Mouse (Mus musculus) hindbrain, embryonic 12.5 days (tissue): ENCODE data around the gene Prdx2. TPM values are rescaled to one million over a fixed set of nuclear protein-coding genes. Genes with fewer than 3 reads are reported as not detected.

ENCODE experiments used
- ATAC-seq: fragments of 200-750 bp; cut with Nextera tagmentation; 2 replicates; pipeline ENCODE4 v1.8.0; 2017; ENCODE audit warnings: moderate TSS enrichment; ENCODE audit not compliant: low FRiP score
- H3K27ac ChIP-seq: fragments of 300-500 bp; sonication (generic); 2 replicates; pipeline ENCODE4 v1.5.1; 2016; ENCODE audit warnings: mild to moderate bottlenecking
- H3K27me3 ChIP-seq: fragments of 300-500 bp; sonication (generic); 2 replicates; pipeline ENCODE4 v1.6.1; 2016; ENCODE audit warnings: mild to moderate bottlenecking
- H3K36me3 ChIP-seq: fragments of 300-500 bp; sonication (generic); 2 replicates; pipeline ENCODE4 v1.6.1; 2016; ENCODE audit warnings: mild to moderate bottlenecking
- H3K4me1 ChIP-seq: fragments of 300-500 bp; sonication (generic); 2 replicates; pipeline ENCODE4 v1.6.1; 2016
- H3K4me2 ChIP-seq: fragments of 300-500 bp; sonication (generic); replicated peaks from 2 replicates; pipeline ENCODE4 v1.6.1; 2016; ENCODE audit warnings: mild to moderate bottlenecking
- H3K4me3 ChIP-seq: fragments of 300-500 bp; sonication (generic); 2 replicates; pipeline ENCODE4 v1.5.1; 2016; ENCODE audit warnings: mild to moderate bottlenecking
- H3K9ac ChIP-seq: fragments of 300-500 bp; sonication (generic); 2 replicates; pipeline ENCODE4 v1.6.1; 2016; ENCODE audit warnings: mild to moderate bottlenecking, moderate library complexity
- H3K9me3 ChIP-seq: fragments of 300-500 bp; sonication (generic); replicated peaks from 2 replicates; pipeline ENCODE4 v1.6.1; 2016; ENCODE audit warnings: mild to moderate bottlenecking
- WGBS: fragments of 180-500 bp; shearing (Covaris S2); methylation state at CpG from one replicate; pipeline ENCODE4 v1.1.7; 2016; 5-methylcytosine and 5-hydroxymethylcytosine counted together
- polyA plus RNA-seq: library from polyadenylated mRNA; unstranded; fragments of >200 nt; fragmentation: Nextera tagmentation; extraction: Ambion mirVana; gene quantifications from 2 replicates; pipeline ENCODE4 v1.2.1, GENCODE M21; 2016

Gene Prdx2
- polyA plus RNA-seq, 1 experiment from 2014 or later, result 1,187 TPM

DNA sequence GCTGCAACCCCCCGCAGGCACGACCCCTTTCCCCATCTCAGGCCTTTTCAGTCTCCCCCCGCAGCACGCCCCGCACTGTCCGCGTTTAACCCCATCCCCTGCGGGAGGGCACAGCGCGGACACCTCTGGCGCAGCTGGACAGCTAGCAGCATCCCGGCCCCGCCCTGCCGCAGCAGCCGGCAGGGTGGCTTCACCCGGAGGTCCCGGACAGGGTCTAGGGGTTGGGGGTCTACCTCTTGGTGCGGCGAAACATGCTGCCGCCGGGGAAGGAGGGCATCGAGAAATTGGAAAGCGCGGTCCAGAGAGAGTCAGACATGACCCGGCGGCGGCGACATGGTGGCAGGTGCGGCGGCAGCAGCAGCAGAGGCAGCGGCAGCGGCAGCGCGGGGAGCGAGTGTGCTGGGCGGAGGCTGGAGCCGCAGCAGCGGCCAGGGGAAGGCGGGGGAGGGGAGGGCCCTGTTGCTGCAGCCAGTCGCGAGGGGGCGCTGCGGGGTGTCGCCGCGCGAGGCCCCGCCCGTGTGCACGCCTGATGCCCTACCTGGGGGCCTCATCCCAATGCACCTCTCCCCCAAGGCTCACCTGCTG lies 32.3 kb upstream of the Prdx2 start, which contains the start of gene Mast1:
TSS of gene Mast1 (minus strand) at position 398 of the 585 bp plus-strand sequence.
- peaks cover 62% of the 10 kb centered on the region for H3K27me3 ChIP-seq
- no peaks in the 10 kb centered on the region for H3K9me3 ChIP-seq
- peaks cover 31% of the 10 kb centered on the region for H3K4me1 ChIP-seq
- H3K4me3 ChIP-seq, result peak within 1 kb of the TSS; percentile 70
- peak within 1 kb of the TSS; percentile 96 for H3K27ac ChIP-seq
- H3K36me3 ChIP-seq, result peaks cover 2% of the 10 kb centered on the region; the same call in 1 of the 2 replicates
- peak within 1 kb of the TSS; percentile 65 for H3K4me2 ChIP-seq
- under 1% methylated on average over 49 of the region's 50 CpGs for WGBS
- peak within 1 kb of the TSS; percentile 89 for H3K9ac ChIP-seq
- peak; percentile 72 for ATAC-seq

DNA sequence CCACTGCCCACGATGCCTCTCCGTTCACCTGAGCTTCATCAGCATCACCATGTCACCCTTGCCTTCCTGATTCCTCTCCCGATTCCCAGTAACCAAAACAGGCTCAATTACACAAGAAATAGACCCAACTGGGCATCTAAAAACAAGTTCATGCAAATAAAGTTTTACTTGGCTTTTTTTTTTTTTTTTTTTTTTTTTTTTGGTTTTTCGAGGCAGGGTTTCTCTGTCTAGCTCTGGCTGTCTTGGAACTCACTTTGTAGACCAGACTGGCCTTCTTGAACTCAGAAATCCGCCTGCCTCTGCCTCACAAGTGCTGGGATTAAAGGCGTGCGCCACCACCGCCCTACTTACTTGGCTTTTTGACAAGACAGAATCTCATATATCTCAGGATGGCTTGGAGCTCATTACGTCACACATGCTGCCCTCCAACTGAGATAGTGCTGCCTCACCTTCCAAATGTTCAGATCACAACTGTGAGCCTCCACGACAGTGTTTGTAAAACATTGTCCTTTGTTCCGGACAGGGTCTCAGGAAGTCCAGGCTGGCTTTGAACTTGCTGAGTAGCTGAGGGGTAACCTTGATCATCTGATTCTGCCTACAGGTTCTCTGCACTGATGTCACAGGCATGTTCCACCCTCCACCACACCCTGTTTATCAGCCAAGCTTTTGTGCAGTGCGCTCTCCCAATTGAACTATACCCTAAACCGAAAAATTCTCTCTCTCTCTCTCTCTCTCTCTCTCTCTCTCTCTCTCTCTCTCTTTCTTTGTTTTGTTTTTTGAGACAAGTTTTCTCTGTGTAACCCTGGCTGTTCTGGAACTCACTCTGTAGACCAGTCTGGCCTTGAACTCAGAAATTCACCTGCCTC lies 31.5 kb upstream of the Prdx2 start:
- Histone ChIP-seq H3K27ac (peak overlapping the region; percentile 96; the same call in 1 of the 2 replicates), H3K9me3 (no peaks in the 10 kb centered on the region), H3K36me3 (no peaks in the 10 kb centered on the region), H3K4me2 (peak overlapping the region; percentile 65), H3K27me3 (peaks cover 58% of the 10 kb centered on the region), H3K4me1 (peaks cover 31% of the 10 kb centered on the region), H3K4me3 (peak overlapping the region; percentile 70), H3K9ac (peak overlapping the region; percentile 89; the same call in 1 of the 2 replicates)
- 66% methylated on average over 13 of the region's 13 CpGs for whole genome bisulfite sequencing
- ATAC-seq, result no peak

DNA sequence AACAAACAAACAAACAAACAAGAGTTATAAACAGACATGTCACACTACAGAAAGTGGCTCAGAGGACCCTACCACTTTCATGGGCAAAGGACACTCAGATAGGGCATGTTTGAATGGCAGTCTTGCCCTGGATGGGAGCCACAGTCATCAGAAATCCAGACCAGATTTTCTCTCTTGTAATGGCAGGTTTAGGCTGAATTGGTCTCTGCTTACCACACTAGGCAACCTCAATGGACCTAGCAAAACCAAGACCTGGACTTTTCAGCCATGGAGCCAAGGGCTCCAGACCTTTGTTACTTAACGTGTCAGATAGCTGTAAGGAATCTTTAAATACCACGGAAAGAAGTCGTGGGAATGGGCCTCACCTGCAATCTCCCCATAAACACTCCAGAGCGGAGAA lies 25.7 kb upstream of the Prdx2 start:
- H3K36me3 ChIP-seq, result no peaks in the 10 kb centered on the region

DNA sequence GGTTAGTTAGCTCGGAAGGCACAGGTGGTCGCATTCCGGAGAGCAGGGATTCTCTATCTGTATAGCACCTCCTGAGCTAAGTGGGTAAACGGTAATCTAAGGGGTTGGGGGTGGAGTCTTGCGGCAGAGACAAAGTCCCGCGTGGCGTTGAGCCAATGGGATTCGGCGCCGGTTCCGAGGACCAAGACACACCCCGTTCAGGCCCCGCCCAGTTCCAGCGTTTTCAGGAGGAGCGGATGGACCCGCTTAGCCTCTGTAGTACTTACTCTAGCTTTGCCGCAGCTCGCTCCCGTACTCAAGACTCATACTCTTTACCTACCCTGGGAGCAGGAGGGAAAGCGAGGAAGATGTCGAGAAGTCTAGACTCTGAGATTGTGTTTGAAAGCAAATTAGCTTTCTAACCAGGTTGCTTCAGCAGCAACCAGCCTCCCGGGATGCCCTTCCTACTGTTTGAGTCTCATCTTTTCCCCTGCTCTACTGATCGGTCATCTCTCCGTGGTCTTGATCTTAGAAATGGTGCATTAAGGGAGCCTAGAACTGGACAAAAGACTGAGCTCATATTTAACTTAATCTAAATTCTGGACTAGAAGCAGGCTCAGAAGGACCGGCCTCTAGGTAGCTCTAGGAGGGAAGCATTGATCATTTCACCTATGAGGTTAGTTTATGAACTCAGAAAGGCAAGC lies 24.8 kb upstream of the Prdx2 start:
- Histone ChIP-seq H3K27me3 (peaks cover 73% of the 10 kb centered on the region), H3K4me3 (peak overlapping the region; percentile 51)
- 4% methylated on average over 26 of the region's 26 CpGs for WGBS

More for the DNA sequence above, 25.7 kb upstream of the Prdx2 start:
- Histone ChIP-seq H3K9me3 (no peaks in the 10 kb centered on the region), H3K4me1 (peaks cover 27% of the 10 kb centered on the region), H3K27me3 (peaks cover 68% of the 10 kb centered on the region), H3K4me2 (no peak overlapping the region), H3K9ac (no peak overlapping the region), H3K27ac (no peak overlapping the region), H3K4me3 (no peak overlapping the region)
- 24% methylated on average over 4 of the region's 4 CpGs for WGBS
- no peak for ATAC-seq

DNA sequence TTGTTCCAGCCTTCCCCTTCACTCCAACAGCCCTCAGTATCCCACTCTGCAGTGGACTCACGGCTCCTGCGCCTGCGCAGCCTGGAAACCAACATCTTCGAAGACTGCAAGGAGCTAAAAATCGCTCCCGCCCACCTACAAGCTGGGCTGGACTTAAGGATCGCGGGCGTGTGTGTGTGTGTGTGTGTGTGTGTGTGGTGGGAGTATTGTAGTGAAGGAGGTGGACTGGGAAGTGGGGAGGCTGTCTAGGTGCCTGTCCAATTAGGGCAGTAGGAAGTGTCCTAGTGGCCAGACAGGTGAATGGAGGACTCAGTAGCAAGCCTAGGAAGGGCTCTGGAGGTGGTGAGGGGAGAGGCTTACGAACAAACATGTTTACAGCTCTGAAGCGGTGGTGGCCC lies 24.2 kb upstream of the Prdx2 start:
- H3K9me3 ChIP-seq, result no peaks in the 10 kb centered on the region
- H3K4me2 ChIP-seq, result peak overlapping the region; percentile 67
- 5% methylated on average over 11 of the region's 11 CpGs for WGBS
- peak overlapping the region; percentile 64; the same call in 1 of the 2 replicates for H3K9ac ChIP-seq
- H3K27ac ChIP-seq, result peak overlapping the region; percentile 37; the same call in 1 of the 2 replicates
- ATAC-seq, result peak; percentile 49
- no peaks in the 10 kb centered on the region for H3K36me3 ChIP-seq
- peaks cover 78% of the 10 kb centered on the region for H3K27me3 ChIP-seq
- peaks cover 27% of the 10 kb centered on the region for H3K4me1 ChIP-seq
- H3K4me3 ChIP-seq, result peak overlapping the region; percentile 51

More for the DNA sequence above, 24.8 kb upstream of the Prdx2 start:
- Histone ChIP-seq H3K9me3 (no peaks in the 10 kb centered on the region), H3K4me1 (peaks cover 27% of the 10 kb centered on the region), H3K4me2 (peak overlapping the region; percentile 67), H3K27ac (no peak overlapping the region), H3K9ac (no peak overlapping the region), H3K36me3 (no peaks in the 10 kb centered on the region)
- peak; percentile 45; the same call in 1 of the 2 replicates for ATAC-seq

DNA sequence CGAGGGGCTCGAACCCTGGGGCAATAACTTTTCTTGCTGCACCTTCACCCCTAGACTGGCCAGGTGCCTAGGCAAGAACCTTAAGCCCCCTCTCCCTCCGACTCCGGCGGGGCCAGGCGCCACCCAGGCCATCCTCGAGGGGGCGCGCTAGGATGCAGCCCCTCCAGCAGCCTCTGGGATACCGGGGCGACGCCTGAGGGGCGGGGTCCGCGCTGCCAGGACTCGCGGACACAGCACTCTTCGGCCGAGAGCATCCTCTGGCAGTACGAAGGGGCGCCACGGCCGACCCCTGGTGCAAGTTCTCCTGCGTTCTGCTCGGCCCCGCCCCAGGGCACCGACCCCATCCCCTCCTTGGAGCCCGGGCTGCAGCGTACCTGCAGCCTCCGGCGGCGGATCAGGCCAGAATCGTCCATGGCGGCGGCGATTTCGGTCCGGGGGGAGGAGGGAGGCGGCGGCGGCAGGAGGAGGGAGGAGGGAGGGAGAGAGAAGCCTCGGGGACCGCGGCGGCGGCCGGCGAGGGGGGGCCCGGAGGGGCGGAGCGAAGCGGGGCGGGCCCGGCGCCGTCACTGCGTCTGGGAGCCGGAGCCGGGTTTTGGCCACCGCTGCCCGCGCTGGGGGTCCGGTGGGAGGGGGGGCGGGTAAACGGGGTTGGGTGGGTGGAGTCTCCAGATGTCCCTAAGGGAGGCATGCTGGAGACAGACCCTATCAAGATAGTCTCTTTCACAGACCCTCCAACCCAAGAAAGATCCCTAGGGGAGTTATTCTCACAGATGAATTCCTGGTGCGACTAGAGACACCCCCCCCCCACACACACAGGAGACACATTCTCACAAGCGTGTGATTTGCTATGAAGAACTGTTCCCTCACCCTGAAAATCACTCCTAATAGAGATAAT lies 23.5 kb upstream of the Prdx2 start:
- H3K4me1 ChIP-seq, result peaks cover 27% of the 10 kb centered on the region
- H3K9me3 ChIP-seq, result no peaks in the 10 kb centered on the region
- peak overlapping the region; percentile 37; the same call in 1 of the 2 replicates for H3K27ac ChIP-seq
- H3K9ac ChIP-seq, result peak overlapping the region; percentile 64
- WGBS, result under 1% methylated on average over 49 of the region's 67 CpGs
- peaks cover 78% of the 10 kb centered on the region for H3K27me3 ChIP-seq
- peak overlapping the region; percentile 51 for H3K4me3 ChIP-seq
- peak overlapping the region; percentile 67 for H3K4me2 ChIP-seq
- H3K36me3 ChIP-seq, result no peaks in the 10 kb centered on the region
- ATAC-seq, result peak; percentile 67

DNA sequence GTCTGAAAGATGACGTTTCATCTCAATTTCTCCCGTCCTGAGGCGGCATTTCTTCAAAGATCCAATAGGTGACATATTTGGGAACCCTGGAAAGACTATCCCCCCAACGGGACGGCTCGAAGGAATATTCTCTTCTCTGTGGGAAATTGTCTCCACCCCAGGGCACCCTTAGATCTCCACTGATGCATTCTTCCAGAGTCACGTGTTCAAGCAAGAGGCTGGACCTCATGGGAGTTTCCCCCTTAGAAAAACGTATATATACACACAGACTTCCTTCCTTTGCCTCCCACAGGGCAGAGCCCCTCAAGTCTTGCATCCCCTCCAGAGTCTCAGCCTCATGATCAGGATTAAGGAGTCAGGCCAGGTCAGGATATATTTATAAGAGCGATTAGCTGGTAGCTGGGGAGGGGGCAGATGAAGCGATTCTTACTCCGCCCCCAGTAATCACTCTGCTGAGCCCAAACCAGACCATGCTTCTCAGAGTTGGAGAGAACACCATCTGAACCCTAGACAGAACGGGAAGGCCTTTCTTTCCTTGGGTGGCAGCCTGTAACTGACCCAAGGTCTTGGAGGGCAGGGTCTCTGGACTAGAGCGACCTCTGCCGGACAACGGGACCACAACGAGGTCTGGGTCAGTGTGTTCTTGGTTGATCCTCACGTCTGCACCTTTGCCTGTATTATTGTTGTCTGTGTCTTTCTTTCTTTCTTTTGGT lies 22.7 kb upstream of the Prdx2 start, which contains the start of gene Rtbdn:
TSS of gene Rtbdn (plus strand) at position 464 of the 713 bp plus-strand sequence.
- Histone ChIP-seq H3K27me3 (peaks cover 81% of the 10 kb centered on the region), H3K4me3 (peak within 1 kb of the TSS; percentile 51), H3K4me2 (peak within 1 kb of the TSS; percentile 67), H3K4me1 (peaks cover 27% of the 10 kb centered on the region), H3K9me3 (no peaks in the 10 kb centered on the region), H3K27ac (peak within 1 kb of the TSS; percentile 37; the same call in 1 of the 2 replicates), H3K36me3 (no peaks in the 10 kb centered on the region), H3K9ac (peak within 1 kb of the TSS; percentile 64)
- WGBS, result 5% methylated on average over 17 of the region's 17 CpGs
- 0 out of 2 replicates have a peak, but pooled peaks have one; percentile 9 for ATAC-seq

DNA sequence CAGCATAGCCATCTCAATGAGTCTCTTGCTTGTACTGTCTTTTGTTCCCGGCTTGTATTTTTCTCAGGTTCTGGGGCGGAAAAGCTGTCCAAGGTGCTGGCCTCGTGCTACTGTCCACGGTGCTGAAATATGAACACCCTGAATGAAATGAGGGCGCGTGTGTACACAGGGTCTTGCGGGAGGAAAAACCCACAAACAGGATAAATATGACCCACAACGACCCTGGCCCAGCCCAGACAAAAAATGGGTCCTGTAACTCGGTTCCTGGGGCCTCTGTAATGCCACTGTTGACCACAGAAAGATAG lies 22.2 kb upstream of the Prdx2 start:
- WGBS, result 11% methylated on average over 9 of the region's 9 CpGs
- Histone ChIP-seq H3K9ac (no peak overlapping the region), H3K27ac (no peak overlapping the region), H3K4me2 (no peak overlapping the region), H3K27me3 (peaks cover 86% of the 10 kb centered on the region), H3K36me3 (no peaks in the 10 kb centered on the region), H3K4me3 (no peak overlapping the region), H3K9me3 (no peaks in the 10 kb centered on the region), H3K4me1 (peaks cover 27% of the 10 kb centered on the region)
- no peak for ATAC-seq

DNA sequence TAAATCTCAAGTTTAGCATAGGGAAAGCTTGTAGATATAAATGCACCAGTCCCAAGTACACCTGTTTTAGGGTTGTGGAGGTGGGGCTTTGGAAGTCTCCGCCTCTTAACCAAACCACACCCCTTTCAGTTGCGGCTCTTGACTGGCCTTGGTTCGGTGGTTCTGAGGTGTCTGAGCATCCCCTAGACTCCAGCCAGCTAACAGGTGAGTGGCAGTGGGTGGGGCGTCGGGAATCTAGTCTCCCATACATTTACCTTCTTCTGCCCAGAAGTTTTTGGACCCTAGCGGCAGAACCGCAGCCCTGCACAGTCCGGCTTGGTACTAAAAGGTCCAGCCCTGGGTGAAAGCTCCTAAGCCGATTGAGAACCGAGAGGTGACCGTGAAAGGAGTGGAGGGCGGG lies 19.6 kb upstream of the Prdx2 start:
- Histone ChIP-seq H3K9ac (no peak overlapping the region), H3K9me3 (no peaks in the 10 kb centered on the region), H3K36me3 (no peaks in the 10 kb centered on the region), H3K4me3 (no peak overlapping the region), H3K4me1 (peaks cover 21% of the 10 kb centered on the region), H3K27me3 (peaks cover 74% of the 10 kb centered on the region), H3K27ac (no peak overlapping the region), H3K4me2 (no peak overlapping the region)
- ATAC-seq, result no peak
- 21% methylated on average over 12 of the region's 12 CpGs for WGBS

DNA sequence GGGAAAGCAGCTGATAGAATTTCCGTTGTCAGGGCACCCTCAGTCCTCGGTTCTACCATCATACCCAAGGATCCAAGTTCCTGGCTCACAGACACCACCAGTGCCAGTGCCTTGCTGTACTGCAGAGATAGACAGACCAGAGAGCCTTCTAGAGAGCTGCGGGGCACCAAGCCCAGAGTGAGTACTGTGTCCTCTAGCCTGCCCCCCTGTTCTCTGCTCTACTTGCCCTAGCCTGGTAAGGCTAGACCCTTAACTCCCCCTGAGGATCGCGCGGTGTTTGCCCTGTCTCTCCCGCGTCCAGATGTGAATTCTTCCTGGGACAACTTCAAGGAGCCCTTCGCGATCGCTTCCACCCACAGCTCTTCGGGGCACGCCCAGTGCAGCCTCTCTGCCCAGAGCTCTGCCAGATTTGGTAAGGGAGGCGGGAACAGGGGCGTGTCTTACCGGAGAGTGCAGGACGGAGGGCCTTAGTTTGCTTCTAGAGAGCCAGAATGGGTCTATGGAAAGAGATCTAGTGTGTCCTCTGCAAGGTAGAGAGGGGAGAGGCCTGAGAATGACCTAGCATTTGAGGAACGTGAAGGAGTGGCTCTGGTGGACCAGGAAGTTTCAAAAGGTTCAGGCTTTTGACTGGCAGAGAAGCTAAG lies 16.7 kb upstream of the Prdx2 start:
- H3K27me3 ChIP-seq, result peaks cover 47% of the 10 kb centered on the region
- H3K4me3 ChIP-seq, result no peak overlapping the region
- H3K4me1 ChIP-seq, result no peaks in the 10 kb centered on the region
- no peak overlapping the region for H3K4me2 ChIP-seq
- H3K27ac ChIP-seq, result no peak overlapping the region
- H3K9me3 ChIP-seq, result no peaks in the 10 kb centered on the region
- H3K36me3 ChIP-seq, result 0 out of 2 replicates have a peak, but pooled peaks cover 5% of the 10 kb centered on the region
- 6% methylated on average over 18 of the region's 18 CpGs for WGBS
- no peak for ATAC-seq
- no peak overlapping the region for H3K9ac ChIP-seq
